Mouse (Mus musculus) brown adipose tissue, adult 24 weeks (tissue): ENCODE measurements at regions not wholly inside any gene's neighbourhood (a gene's known extent, or its start where the extent isn't known, plus 50 kb on each side); places are given as distances from the start of the nearest gene placed in this dataset.
"Not testable (repeated sequence)": the region's sequence is repeated elsewhere in the genome, so short reads cannot be mapped to it uniquely, and the experiment has no call there.

Source experiments
- H3K27ac ChIP-seq: fragments of 200-500 bp; replicated peaks from 2 replicates; pipeline ENCODE4 v1.5.1; 2012; ENCODE audit warnings: low read depth, mild to moderate bottlenecking, low read length
- H3K4me1 ChIP-seq: fragments of 200-500 bp; 2 replicates; pipeline ENCODE4 v1.6.1; 2012; ENCODE audit warnings: low read length, mixed read lengths; ENCODE audit not compliant: control insufficient read depth, insufficient read depth, insufficient read length
- H3K4me3 ChIP-seq: fragments of 200-500 bp; 2 replicates; pipeline ENCODE4 v1.5.1; 2012; ENCODE audit warnings: low read depth, mild to moderate bottlenecking, low read length, moderate library complexity; ENCODE audit not compliant: insufficient read depth

DNA sequence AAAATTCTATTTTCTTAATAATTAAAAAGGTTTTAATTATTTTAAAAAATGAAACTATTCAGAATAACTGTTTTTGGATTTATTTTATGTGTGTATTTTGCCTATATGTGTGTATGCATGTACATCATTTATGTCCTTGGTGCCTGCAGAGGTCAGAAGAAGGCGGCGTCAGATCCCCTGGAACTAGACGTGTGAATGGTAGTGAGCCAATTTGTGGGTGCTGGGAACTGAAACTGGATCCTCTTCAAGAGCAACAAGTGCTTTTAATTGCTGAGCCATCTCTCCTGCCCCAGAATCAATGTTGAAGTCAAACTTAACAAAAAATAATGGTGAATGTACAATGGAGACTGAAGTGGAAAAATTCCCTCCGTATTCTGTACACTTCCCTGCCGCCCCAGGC is 151.9 kb upstream of the Unc93a2 start:
- Histone ChIP-seq H3K4me3 (no peak overlapping the region), H3K27ac (no peak overlapping the region), H3K4me1 (peaks cover 2% of the 10 kb centered on the region; the same call in 1 of the 2 replicates)

DNA sequence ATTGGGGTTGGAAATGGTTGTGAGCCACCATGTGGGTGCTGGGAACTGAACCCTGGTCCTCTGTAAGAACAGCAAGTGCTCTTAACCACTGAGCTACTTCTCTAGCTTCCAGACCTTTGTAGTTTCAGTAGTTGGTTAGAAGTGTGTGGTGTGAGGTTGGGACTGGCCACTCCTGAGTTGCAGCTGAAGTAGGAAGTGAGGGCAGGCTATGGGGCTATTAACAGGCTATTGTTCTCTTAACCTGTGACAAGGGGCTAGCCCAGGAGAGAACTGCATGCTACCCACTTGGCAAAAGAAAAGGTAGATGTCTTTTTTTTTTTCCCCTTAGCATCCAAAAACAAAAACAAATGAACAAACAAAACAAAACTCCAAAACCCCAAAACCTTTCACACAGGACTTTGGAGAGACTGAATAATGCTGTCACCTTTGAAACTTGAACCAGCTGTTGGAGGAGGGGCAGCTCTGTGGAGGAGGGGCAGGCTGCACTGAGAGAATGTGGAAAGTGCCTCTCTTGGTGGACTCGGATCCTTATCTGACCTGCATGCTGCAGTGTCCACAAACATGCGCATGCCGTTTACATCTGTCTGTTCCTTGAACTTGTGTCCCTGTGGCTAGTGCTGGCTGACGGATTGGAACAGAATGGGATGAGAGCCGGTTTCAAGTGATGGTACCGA is 149.3 kb upstream of the Unc93a2 start:
- no peak overlapping the region for H3K4me3 ChIP-seq
- no peak overlapping the region for H3K27ac ChIP-seq
- peaks cover 2% of the 10 kb centered on the region; the same call in 1 of the 2 replicates for H3K4me1 ChIP-seq

DNA sequence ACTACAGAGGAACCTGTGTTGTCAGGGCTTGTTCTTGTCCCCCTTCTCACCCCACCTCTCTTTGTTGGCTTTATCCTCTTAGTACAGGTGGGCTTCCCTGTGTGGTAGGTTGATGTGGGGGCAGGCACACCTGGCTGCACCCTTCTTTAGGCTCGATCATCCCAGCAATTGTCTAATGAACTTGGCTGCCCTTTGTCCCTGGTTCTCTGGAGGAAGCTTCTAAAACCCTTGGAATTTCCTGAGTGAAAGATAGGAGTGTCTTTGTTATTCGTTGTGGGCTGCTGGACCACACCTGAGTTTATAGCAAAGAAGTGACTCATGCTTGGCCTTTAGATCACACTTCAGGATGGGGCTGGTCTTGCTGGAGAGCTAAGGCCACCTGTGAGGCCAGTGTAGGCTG is 148.3 kb upstream of the Unc93a2 start:
- Histone ChIP-seq H3K27ac (no peak overlapping the region), H3K4me1 (peaks cover 2% of the 10 kb centered on the region; the same call in 1 of the 2 replicates), H3K4me3 (no peak overlapping the region)

DNA sequence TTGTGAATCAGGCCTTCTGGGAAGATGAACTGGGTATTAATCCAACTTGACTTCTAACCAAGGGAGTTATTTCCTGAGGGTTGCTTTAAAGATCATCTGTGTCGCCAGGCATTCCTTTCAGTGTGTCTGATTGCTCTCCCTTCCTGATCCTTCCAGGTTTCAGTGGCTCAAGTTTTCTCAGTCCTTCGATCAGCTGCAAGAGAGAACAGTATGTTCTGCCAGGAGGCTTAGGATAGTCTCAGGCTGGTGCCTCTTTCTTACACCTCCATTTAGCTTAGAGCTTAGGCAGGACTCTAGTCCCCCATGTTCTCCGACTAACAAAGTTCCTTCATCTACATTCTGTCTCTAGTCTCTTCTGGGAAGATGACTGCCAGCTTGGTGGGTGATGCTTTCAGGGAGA is 147.4 kb upstream of the Unc93a2 start:
- Histone ChIP-seq H3K27ac (no peak overlapping the region), H3K4me3 (no peak overlapping the region), H3K4me1 (peaks cover 2% of the 10 kb centered on the region; the same call in 1 of the 2 replicates)

DNA sequence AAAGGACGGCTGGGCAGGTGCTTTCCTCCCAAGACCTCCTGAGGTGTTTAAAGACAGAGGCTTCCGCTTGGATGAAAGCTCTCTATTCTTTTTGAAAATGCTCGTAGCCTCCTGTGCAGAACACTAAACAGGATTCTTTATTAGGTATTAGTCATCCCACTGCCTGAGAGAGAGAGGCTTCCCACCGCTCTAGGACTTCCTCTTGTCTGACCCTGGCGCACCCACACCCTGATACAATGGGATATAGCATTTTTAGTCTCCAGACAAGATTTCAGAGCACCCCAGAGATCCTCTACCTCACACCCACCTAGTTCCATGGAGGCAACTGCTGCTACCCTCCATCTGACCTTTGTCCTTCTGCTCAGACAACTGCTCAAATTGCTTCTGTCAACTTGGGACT is 144.0 kb upstream of the Unc93a2 start:
- H3K27ac ChIP-seq: no peak overlapping the region
- H3K4me1 ChIP-seq: no peaks in the 10 kb centered on the region; the same call in 1 of the 2 replicates
- H3K4me3 ChIP-seq: no peak overlapping the region

DNA sequence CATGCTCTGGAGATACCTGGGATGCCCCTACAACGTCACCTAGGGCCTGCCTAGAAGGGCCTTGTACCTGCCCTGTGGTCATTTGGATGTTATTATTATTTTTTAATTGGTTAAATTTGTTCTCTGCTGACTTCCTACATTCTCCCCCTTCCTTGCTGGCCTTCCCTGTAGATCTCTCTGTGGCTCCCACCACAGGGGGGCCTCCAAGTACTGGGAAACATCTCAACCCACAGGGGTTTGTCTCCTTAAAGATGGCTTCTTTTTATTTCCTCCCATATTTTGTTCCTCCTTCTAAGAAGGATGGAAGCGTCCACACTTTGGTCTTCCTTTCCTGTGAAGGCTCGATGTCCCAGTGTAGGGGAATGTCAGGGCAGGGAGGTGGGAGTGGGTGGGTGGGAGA is 142.4 kb upstream of the Unc93a2 start:
- Histone ChIP-seq H3K4me1 (no peaks in the 10 kb centered on the region; the same call in 1 of the 2 replicates), H3K4me3 (no peak overlapping the region), H3K27ac (no peak overlapping the region)

DNA sequence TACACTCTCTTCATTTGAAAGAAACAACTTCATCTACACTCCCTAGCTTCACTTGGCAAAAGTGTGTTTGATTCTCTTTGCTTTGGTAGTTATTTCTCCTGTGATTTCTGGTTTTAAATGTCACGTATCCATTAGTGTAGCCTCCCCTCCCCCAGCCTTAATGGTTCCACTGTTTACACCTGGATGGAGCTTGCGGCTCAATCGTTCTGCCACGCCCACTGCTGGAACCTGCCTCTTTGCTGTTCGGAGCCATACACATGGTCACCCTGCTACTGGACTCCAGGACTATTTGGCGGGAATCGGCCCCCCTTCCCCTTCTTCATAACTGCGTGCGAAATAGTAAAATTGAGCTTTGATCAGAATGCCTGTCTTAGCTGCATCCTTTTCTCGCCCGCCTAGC is 139.2 kb upstream of the Unc93a2 start:
- not testable (repeated sequence) for H3K4me1 ChIP-seq, H3K4me3 ChIP-seq, H3K27ac ChIP-seq

DNA sequence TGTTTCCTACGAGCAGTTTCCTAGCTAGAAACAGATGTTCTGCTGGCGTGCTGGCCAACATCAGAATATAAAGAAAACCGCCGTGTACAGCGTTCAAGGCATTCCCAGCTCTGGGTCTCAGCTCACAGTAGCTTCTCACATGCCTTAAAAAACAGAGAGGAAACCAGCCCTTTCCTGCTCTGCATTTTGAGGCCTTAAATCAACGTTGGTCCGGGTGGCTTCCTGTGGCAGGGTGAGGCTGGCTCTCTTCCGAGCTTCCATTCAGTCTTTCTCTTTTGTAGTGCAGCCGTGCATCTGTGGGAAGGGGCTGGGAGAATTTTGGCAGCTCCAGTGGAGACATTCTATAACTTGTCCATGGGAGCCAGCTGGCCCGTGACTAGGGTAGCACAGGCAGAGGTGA is 135.9 kb upstream of the Unc93a2 start:
- Histone ChIP-seq H3K4me1 (no peaks in the 10 kb centered on the region), H3K27ac (no peak overlapping the region), H3K4me3 (no peak overlapping the region)
